Mouse (Mus musculus) midbrain, embryonic 10.5 days (tissue): ENCODE measurements at regions not wholly inside any gene's neighbourhood (a gene's known extent, or its start where the extent isn't known, plus 50 kb on each side); places are given as distances from the start of the nearest gene placed in this dataset.

Experiments used
- DNase-seq: peaks from one replicate; pipeline ENCODE4 v3.0.0-alpha.2; 2017; ENCODE audit warnings: low spot score
- H3K27ac ChIP-seq: fragments of 300-500 bp; sonication (generic); replicated peaks from 2 replicates; pipeline ENCODE4 v1.5.1; 2016; ENCODE audit warnings: mild to moderate bottlenecking
- H3K27me3 ChIP-seq: fragments of 300-500 bp; sonication (generic); 2 replicates; pipeline ENCODE4 v1.6.1; 2016; ENCODE audit warnings: low read depth, mild to moderate bottlenecking; ENCODE audit not compliant: poor library complexity, severe bottlenecking
- H3K36me3 ChIP-seq: fragments of 300-500 bp; sonication (generic); 2 replicates; pipeline ENCODE4 v1.6.1; 2016; ENCODE audit warnings: mild to moderate bottlenecking, moderate library complexity
- H3K4me1 ChIP-seq: fragments of 300-500 bp; sonication (generic); 2 replicates; pipeline ENCODE4 v1.6.1; 2016
- H3K4me3 ChIP-seq: fragments of 300-500 bp; sonication (generic); 2 replicates; pipeline ENCODE4 v1.5.1; 2016; ENCODE audit warnings: mild to moderate bottlenecking, moderate library complexity
- H3K9me3 ChIP-seq: fragments of 300-500 bp; sonication (generic); replicated peaks from 2 replicates; pipeline ENCODE4 v1.6.1; 2016; ENCODE audit warnings: mild to moderate bottlenecking
- WGBS: fragments of 180-500 bp; shearing (Covaris S2); methylation state at CpG from one replicate; pipeline ENCODE4 v1.1.7; 2016; 5-methylcytosine and 5-hydroxymethylcytosine counted together

DNA sequence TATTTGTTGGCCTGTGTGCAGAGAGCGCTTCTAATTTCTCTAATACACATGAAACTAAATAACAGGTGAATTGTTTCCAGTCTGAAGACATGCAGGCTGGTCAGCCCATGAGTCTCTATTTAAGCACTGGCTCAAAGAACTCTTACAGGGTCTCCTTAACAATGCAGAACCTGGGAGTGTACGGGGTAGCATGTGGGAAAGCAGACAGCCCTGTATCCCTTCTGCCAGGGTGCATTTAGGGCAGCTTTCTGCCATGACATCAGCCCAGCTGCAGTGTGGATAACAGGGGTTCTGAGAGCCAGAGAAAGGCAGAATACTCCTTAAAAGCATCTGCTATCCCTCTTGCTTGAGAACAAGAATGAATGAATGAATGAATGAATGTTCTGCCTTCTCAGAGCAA is 164.7 kb downstream of the Grb14 start:
- WGBS, result 84% methylated on average over 2 of the region's 2 CpGs
- Histone ChIP-seq H3K4me3 (no peak overlapping the region), H3K27ac (no peak overlapping the region), H3K4me1 (no peaks in the 10 kb centered on the region; the same call in 1 of the 2 replicates), H3K9me3 (no peaks in the 10 kb centered on the region), H3K36me3 (no peaks in the 10 kb centered on the region), H3K27me3 (no peaks in the 10 kb centered on the region)
- DNase-seq, result no peak

DNA sequence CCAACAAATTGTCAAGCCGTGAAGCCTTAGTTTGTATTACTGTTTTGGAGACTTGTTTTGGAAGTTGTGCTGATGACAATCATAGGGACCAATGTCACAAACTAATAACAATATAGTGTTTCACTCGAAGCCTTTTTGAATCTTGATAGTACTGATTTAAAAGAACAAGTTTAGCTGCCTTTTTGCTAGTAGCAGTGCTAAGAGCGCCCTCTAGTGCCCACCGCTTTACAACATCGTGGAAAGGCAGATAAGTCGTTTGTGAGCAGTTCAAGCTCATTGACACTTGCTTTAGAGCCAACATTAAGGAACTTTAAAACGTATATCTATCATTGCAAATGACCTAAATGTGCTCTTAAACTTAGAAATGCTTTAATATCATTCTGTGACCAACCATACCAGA is 170.9 kb downstream of the Grb14 start:
- Histone ChIP-seq H3K4me1 (peaks cover 2% of the 10 kb centered on the region; the same call in 1 of the 2 replicates), H3K36me3 (no peaks in the 10 kb centered on the region), H3K27me3 (no peaks in the 10 kb centered on the region), H3K4me3 (no peak overlapping the region), H3K9me3 (no peaks in the 10 kb centered on the region), H3K27ac (no peak overlapping the region)
- DNase-seq, result peak; percentile 68
- 23% methylated on average over 7 of the region's 7 CpGs for WGBS

DNA sequence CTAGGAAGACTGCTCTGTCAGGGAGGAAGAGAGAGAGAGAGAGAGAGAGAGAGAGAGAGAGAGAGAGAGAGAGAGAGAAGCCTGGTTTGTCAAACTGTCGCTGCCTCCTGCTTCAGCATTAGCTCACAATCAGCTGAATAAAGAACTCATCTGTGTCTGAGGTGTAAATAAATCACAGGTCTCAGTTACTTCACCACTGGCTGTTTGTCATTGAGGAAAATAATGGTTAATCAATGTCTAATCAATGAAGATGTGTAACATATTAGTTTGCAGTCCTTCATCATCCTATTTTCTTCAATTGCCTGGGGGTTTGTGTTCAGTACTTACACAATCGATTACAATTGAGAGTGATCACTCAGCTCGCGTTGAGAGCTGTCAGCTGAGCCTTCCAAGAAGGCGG is 171.9 kb downstream of the Grb14 start:
- Histone ChIP-seq H3K4me3 (no peak overlapping the region), H3K27ac (no peak overlapping the region), H3K9me3 (no peaks in the 10 kb centered on the region), H3K36me3 (no peaks in the 10 kb centered on the region), H3K4me1 (peaks cover 6% of the 10 kb centered on the region; the same call in 1 of the 2 replicates), H3K27me3 (no peaks in the 10 kb centered on the region)
- WGBS, result 69% methylated on average over 5 of the region's 5 CpGs
- no peak for DNase-seq

DNA sequence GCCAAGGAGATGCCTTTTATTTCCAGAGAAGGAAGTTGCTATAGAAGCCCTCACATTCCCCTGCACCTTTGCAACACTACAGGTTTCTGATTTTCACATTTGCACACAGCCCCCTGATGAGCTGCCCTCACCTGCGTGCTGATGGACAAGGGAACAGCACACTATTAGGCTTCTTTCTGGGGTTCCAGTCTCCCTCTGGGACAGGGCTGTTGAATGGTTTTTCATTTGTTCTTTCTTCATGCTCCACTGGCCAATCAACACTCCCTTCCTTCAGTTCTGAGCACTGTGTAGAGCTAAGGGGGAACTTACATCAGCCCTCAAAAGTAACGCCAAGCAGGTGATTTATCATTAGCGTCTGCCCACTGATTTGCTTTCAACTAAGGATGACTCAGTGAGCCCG is 173.7 kb downstream of the Grb14 start:
- WGBS, result 64% methylated on average over 4 of the region's 4 CpGs
- no peaks in the 10 kb centered on the region for H3K36me3 ChIP-seq

DNA sequence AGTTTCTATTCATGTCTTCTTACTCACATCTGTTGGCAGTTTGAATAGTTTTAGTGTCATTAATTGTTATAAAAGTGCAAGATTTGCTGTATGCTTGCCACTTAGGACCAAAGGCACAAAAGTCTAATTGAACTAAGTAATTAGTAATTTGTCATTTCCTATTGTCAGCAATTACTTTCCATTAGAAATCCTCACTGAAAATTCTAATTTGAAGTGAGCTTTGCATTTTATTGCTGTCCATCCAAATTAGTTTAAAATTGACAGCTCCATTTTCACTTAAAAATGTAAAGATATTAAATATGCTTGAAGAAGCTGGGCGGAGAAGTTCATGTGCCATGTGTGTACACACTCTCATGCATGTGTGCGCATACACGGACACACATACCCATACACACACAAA is 174.1 kb downstream of the Grb14 start:
- whole genome bisulfite sequencing, result 98% methylated on average over 3 of the region's 3 CpGs
- Histone ChIP-seq H3K27me3 (no peaks in the 10 kb centered on the region), H3K4me1 (peaks cover 6% of the 10 kb centered on the region; the same call in 1 of the 2 replicates), H3K36me3 (no peaks in the 10 kb centered on the region), H3K9me3 (no peaks in the 10 kb centered on the region), H3K4me3 (no peak overlapping the region), H3K27ac (no peak overlapping the region)
- DNase-seq, result no peak

More for the DNA sequence above, 173.7 kb downstream of the Grb14 start:
- no peak for DNase-seq
- no peaks in the 10 kb centered on the region for H3K27me3 ChIP-seq
- peaks cover 6% of the 10 kb centered on the region; the same call in 1 of the 2 replicates for H3K4me1 ChIP-seq
- no peak overlapping the region for H3K4me3 ChIP-seq
- H3K27ac ChIP-seq, result no peak overlapping the region
- H3K9me3 ChIP-seq, result no peaks in the 10 kb centered on the region

DNA sequence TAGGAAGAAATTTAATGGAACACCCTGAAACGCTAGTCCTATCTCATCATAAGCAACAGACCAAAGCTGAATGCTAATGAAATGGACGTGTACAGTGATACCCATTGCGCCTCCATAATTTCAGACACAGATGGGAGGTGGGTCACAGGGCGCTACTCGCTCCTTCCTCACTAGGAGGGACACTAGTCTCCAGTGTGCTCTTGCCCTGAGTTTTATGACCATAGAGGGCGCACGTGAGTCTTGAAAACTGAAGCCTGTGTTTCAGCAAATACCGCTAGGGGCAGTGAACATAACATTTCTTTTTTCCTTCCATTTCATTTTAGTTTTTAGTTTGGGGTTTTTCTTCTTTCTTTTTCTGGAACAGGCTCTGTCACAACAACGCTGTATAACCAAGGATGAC is 200.3 kb downstream of the Grb14 start:
- no peak overlapping the region for H3K27ac ChIP-seq
- H3K4me3 ChIP-seq, result no peak overlapping the region
- 75% methylated on average over 9 of the region's 9 CpGs for WGBS
- H3K36me3 ChIP-seq, result no peaks in the 10 kb centered on the region
- H3K27me3 ChIP-seq, result peaks cover 33% of the 10 kb centered on the region; the same call in 1 of the 2 replicates
- no peak for DNase-seq
- no peaks in the 10 kb centered on the region for H3K9me3 ChIP-seq
- H3K4me1 ChIP-seq, result peaks cover 17% of the 10 kb centered on the region

DNA sequence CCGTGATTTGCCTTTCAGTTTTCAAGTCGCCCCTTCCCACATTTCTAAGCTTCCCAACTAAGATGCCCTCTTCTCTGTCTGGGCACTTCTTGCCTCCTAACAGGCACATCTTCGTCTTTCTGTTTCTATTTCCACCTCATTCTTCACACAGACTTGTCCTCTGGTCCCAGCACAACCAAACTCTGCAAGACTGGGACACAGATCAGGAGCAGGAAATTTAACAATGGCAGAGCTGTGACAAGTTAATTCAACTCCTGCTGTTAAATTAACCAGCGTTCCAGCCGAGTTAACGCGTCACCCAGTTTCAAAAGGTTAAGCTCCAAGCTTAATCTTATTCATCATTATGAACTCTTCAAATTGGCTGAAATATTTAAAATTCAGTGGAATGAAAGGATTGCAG is 200.9 kb downstream of the Grb14 start:
- 22% methylated on average over 7 of the region's 7 CpGs for WGBS
- Histone ChIP-seq H3K36me3 (no peaks in the 10 kb centered on the region), H3K27ac (no peak overlapping the region), H3K4me1 (peaks cover 17% of the 10 kb centered on the region), H3K9me3 (no peaks in the 10 kb centered on the region), H3K27me3 (peaks cover 33% of the 10 kb centered on the region; the same call in 1 of the 2 replicates), H3K4me3 (no peak overlapping the region)
- DNase-seq, result peak; percentile 12

DNA sequence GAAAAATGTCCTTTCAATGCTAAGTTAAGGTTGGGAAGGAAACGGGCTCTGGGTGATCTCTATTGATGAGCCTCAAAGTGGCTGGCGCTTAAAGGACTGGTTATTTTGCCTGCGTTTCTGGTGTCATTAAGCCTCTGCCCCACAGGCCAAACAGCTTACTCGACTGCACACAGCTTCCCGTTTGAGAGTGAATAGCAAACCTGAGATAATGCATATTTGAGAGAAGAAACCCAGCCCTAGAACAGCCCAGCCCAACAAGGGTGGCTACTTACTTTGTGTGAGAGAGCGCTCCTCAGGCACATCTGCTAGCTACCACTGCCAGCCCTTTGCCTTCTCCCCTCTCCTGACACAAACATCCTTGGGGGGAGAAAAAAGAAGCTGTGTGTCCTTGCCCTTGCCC is 201.7 kb downstream of the Grb14 start:
- Histone ChIP-seq H3K36me3 (no peaks in the 10 kb centered on the region), H3K27me3 (peaks cover 33% of the 10 kb centered on the region; the same call in 1 of the 2 replicates), H3K27ac (no peak overlapping the region), H3K4me1 (peaks cover 17% of the 10 kb centered on the region), H3K4me3 (no peak overlapping the region), H3K9me3 (no peaks in the 10 kb centered on the region)
- WGBS, result 31% methylated on average over 6 of the region's 6 CpGs
- DNase-seq, result no peak

DNA sequence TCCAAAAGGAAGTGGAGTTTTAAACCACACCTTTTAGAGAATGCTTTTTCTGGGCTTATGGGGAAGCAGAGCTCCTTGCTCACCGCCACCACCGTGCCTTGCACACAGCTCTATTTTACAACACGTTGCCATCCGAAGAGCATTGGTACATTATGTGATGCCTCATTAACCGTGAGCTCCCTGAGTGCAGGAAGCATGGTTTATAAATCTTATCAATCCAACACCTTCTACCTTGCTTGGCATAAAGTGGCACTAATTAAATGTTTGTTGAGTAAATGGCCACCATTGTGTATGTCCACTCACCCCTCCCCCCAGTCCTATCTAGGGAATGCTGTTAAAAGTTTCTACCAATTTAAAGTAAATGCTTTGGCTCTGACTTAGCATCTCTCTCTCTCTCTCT is 206.6 kb downstream of the Grb14 start:
- H3K36me3 ChIP-seq, result no peaks in the 10 kb centered on the region
- H3K4me1 ChIP-seq, result peaks cover 3% of the 10 kb centered on the region
- H3K4me3 ChIP-seq, result no peak overlapping the region
- 87% methylated on average over 5 of the region's 5 CpGs for WGBS
- no peaks in the 10 kb centered on the region for H3K9me3 ChIP-seq
- no peak overlapping the region for H3K27ac ChIP-seq
- peaks cover 29% of the 10 kb centered on the region; the same call in 1 of the 2 replicates for H3K27me3 ChIP-seq
- no peak for DNase-seq
